Mouse (Mus musculus): ENCODE results near the gene Peli3. TPM values are rescaled to one million over a fixed set of nuclear protein-coding genes. Genes with fewer than 3 reads are reported as not detected.

The Peli3 gene
- polyA plus RNA-seq, 1 experiment, result 3.6 TPM

DNA sequence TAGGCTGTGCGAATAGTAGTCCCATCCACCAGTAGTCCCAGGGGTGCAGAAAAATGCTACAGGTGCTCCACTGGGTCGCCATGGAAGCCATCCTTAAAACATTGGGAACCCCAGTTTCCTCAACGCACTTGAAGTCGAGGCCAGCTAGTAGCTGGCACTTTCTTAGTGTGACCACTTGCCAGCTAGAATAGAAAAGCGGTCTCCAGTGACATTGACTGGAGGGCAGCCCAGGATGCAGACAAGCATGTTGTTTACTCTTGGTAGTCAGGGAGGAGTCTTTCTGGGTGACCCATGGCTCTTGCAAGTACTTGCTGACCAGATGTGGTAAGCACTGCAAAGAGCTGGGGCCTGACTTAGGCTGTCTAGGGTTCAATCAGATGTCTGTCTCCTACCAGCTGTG, 14.1 kb downstream of the Peli3 start:
- H3K27me3 ChIP-seq (replicated peaks; ENCODE audit: control insufficient read depth, insufficient read depth, low read length), result no peaks in the 10 kb centered on the region
- H3K36me3 ChIP-seq (ENCODE audit: control insufficient read depth, insufficient read depth, low read length), result no peaks in the 10 kb centered on the region
- peak; percentile 25 for DNase-seq
- no peak overlapping the region for H3K27ac ChIP-seq (ENCODE audit: insufficient read depth, low read depth, low read length)
- no peak overlapping the region for H3K4me3 ChIP-seq (ENCODE audit: insufficient read depth, low read depth, low read length)
- peaks cover 7% of the 10 kb centered on the region; the same call in 1 of the 2 replicates for H3K4me1 ChIP-seq (ENCODE audit: control insufficient read depth, insufficient read depth, low read length)
- TF ChIP-seq POLR2A (IDR thresholded peaks at IDR 0.05; ENCODE audit: low read depth, low read length) (no peak), CTCF (conservative IDR thresholded peaks at IDR 0.05; ENCODE audit: insufficient read depth, insufficient read length, low read depth, low read length) (no peak)
- 69% methylated on average over 5 of the region's 5 CpGs for WGBS

DNA sequence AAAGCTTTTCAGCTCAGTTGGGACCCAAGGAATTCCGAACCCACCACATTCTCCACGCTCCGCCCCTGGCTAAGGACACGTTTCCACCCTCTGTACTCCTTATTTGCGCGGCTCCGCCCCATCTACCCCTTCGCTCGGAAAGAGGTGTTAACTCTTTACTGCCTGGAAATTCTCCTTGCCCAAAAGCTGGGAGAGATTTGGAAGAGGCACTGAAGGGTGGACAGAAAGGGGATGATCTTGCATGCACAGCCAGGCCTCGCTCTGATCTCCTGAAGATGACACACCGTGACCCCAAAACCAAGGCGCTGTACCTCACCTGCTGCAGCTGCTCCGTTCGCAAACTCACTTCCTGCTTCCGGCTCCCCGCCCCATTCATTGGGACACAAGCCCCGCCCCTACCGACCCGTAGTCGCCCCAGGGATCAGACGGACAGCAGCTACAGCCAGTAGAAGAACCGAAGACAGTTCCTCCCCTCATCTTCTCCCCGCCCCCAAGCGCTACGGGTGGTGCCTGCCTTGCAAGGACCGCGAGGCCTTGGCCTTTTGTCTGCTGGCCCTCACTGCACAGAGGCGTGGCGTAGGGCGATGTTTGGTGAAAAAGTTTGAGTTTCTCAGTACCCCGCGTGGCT, 14.9 kb downstream of the Peli3 start, which contains the start of gene Dpp3:
TSS of gene Dpp3 (minus strand) at position 384 of the 628 bp plus-strand sequence.
- H3K4me3 ChIP-seq (ENCODE audit: insufficient read depth, low read depth, low read length), result peak within 1 kb of the TSS; percentile 68
- WGBS, result under 1% methylated on average over 32 of the region's 32 CpGs
- no peaks in the 10 kb centered on the region for H3K36me3 ChIP-seq (ENCODE audit: control insufficient read depth, insufficient read depth, low read length)
- peak; percentile 17 for TF ChIP-seq POLR2A (IDR thresholded peaks at IDR 0.05; ENCODE audit: low read depth, low read length)
- no peak for TF ChIP-seq CTCF (conservative IDR thresholded peaks at IDR 0.05; ENCODE audit: insufficient read depth, insufficient read length, low read depth, low read length)
- H3K27ac ChIP-seq (ENCODE audit: insufficient read depth, low read depth, low read length), result no peak within 1 kb of the TSS; the same call in 1 of the 2 replicates
- H3K4me1 ChIP-seq (ENCODE audit: control insufficient read depth, insufficient read depth, low read length), result peaks cover 7% of the 10 kb centered on the region; the same call in 1 of the 2 replicates
- no peaks in the 10 kb centered on the region for H3K27me3 ChIP-seq (replicated peaks; ENCODE audit: control insufficient read depth, insufficient read depth, low read length)
- DNase-seq, result peak; percentile 99

DNA sequence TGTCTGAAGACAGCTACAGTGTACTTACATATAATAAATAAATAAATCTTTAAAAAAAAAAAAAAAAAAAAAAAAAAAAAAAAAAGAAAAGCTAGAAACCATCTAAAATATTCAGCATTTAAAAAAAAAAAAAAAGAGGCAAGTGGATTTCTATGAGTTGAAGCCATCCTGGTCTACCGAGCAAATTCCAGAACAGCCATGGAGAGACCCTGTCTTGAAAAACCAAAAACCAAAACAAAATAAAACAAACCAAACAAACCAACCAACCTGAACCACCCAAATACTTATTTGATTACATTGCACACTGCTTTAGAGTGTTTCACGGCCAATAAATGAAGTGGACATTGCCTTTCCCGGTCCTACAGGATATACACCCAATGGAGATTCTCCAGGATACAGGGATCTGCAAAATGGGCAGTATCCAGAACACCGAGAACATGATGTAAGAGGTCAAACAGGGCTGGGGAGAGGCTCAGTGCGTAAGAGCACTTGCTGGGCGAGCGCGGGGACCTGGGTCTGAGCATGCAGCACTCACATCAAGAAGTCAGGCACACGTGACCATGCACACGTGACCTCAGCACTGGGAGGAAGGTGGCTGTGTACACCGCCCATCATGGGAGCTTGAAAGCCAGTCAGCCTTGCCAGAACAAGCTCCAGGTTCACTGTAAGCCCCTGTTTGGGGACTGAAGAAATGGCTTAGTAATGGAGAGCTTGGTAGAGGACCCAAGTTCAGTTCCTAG, 17.6 kb downstream of the Peli3 start:
- Histone ChIP-seq H3K27me3 (replicated peaks; ENCODE audit: control insufficient read depth, insufficient read depth, low read length) (no peaks in the 10 kb centered on the region), H3K27ac (ENCODE audit: insufficient read depth, low read depth, low read length) (no peak overlapping the region), H3K4me3 (ENCODE audit: insufficient read depth, low read depth, low read length) (no peak overlapping the region), H3K36me3 (ENCODE audit: control insufficient read depth, insufficient read depth, low read length) (0 out of 2 replicates have a peak, but pooled peaks cover 2% of the 10 kb centered on the region), H3K4me1 (ENCODE audit: control insufficient read depth, insufficient read depth, low read length) (peaks cover 7% of the 10 kb centered on the region; the same call in 1 of the 2 replicates)
- 93% methylated on average over 11 of the region's 11 CpGs for WGBS
- TF ChIP-seq POLR2A (IDR thresholded peaks at IDR 0.05; ENCODE audit: low read depth, low read length) (no peak), CTCF (conservative IDR thresholded peaks at IDR 0.05; ENCODE audit: insufficient read depth, insufficient read length, low read depth, low read length) (no peak)
- DNase-seq, result no peak

DNA sequence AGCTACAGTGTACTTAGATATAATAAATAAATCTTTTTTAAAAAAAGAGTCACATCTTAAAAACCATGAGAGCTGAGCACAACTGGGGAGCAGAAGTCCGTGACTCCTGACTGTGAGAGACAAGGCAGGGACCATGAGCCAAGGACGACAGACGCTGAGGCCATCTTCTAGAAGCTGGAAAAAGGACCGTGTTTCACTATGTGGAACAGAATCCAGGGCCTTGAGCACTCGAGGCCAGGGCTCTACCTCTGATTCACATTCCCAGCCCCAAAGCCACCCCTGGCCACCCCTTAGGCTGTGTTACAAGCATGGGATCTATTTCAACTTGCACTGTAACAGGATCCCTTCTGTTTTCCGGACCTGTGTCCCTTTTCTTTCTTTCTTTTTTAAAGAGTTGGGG, 23.3 kb downstream of the Peli3 start:
- Histone ChIP-seq H3K4me1 (ENCODE audit: control insufficient read depth, insufficient read depth, low read length) (no peaks in the 10 kb centered on the region), H3K27ac (ENCODE audit: insufficient read depth, low read depth, low read length) (no peak overlapping the region), H3K4me3 (ENCODE audit: insufficient read depth, low read depth, low read length) (no peak overlapping the region), H3K36me3 (ENCODE audit: control insufficient read depth, insufficient read depth, low read length) (peaks cover 4% of the 10 kb centered on the region; the same call in 1 of the 2 replicates), H3K27me3 (replicated peaks; ENCODE audit: control insufficient read depth, insufficient read depth, low read length) (no peaks in the 10 kb centered on the region)
- TF ChIP-seq POLR2A (IDR thresholded peaks at IDR 0.05; ENCODE audit: low read depth, low read length), result no peak
- TF ChIP-seq CTCF (conservative IDR thresholded peaks at IDR 0.05; ENCODE audit: insufficient read depth, insufficient read length, low read depth, low read length), result no peak
- no peak for DNase-seq
- WGBS, result 74% methylated on average over 6 of the region's 6 CpGs

DNA sequence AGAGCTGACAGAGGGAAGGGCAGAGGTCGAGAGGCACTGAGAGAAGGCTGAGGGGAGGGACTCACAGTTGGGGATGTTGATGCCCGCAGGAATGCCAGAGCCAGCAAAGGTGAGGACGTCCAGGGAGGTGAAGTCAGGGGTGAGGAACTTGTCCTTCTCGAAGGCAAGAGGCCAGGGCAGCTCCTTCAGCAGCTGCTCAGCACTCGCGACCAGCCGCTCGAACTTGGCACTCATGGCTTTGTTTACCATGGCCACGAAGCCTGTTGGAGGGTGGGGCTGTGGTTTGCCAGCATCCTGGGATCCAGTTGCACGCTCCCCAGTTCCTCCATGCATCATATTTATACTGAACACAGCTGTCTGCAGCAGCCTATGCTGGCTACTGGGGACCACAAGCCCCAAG, 26.1 kb downstream of the Peli3 start:
- 81% methylated on average over 10 of the region's 10 CpGs for WGBS
- Histone ChIP-seq H3K36me3 (ENCODE audit: control insufficient read depth, insufficient read depth, low read length) (peaks cover 2% of the 10 kb centered on the region; the same call in 1 of the 2 replicates), H3K4me3 (ENCODE audit: insufficient read depth, low read depth, low read length) (no peak overlapping the region), H3K4me1 (ENCODE audit: control insufficient read depth, insufficient read depth, low read length) (no peaks in the 10 kb centered on the region), H3K27ac (ENCODE audit: insufficient read depth, low read depth, low read length) (no peak overlapping the region), H3K27me3 (replicated peaks; ENCODE audit: control insufficient read depth, insufficient read depth, low read length) (no peaks in the 10 kb centered on the region)
- no peak for DNase-seq
- TF ChIP-seq CTCF (conservative IDR thresholded peaks at IDR 0.05; ENCODE audit: insufficient read depth, insufficient read length, low read depth, low read length) (no peak), POLR2A (IDR thresholded peaks at IDR 0.05; ENCODE audit: low read depth, low read length) (no peak)

DNA sequence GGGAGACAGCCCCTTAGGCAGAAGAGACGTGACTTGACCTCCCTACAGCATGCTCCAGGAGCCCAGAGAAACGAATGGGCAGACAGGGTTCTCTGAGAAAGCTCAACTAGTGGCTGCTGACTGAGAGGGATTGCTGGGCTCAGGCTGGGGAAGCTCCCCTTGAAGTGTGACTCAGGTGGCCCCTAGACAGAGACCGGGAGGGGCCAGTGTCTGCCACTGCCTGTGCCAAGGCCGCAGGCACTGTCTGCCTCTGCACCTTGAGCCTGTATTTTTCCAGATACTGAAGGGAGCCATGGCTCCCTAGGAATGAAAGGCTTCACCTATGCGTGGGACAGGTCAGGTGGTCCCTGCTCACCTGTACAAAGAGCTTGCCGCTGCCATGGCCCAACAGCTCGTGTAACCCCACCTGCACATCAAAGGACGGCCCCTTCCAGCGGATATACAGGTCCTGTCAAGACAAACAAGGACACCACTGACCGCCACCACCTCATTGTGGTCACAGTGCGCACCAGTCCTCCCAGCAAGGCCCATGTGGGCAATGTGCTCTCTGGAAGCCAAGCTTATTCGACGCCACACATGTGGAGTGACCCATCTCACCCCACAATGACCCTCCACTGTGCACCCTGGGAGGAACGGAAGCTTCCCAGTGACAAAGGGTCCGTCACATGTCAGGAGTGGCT, 26.9 kb downstream of the Peli3 start:
- TF ChIP-seq POLR2A (IDR thresholded peaks at IDR 0.05; ENCODE audit: low read depth, low read length) (no peak), CTCF (conservative IDR thresholded peaks at IDR 0.05; ENCODE audit: insufficient read depth, insufficient read length, low read depth, low read length) (no peak)
- Histone ChIP-seq H3K27me3 (replicated peaks; ENCODE audit: control insufficient read depth, insufficient read depth, low read length) (no peaks in the 10 kb centered on the region), H3K4me3 (ENCODE audit: insufficient read depth, low read depth, low read length) (no peak overlapping the region), H3K27ac (ENCODE audit: insufficient read depth, low read depth, low read length) (no peak overlapping the region), H3K36me3 (ENCODE audit: control insufficient read depth, insufficient read depth, low read length) (peaks cover 2% of the 10 kb centered on the region; the same call in 1 of the 2 replicates), H3K4me1 (ENCODE audit: control insufficient read depth, insufficient read depth, low read length) (no peaks in the 10 kb centered on the region)
- 95% methylated on average over 15 of the region's 15 CpGs for WGBS
- DNase-seq, result no peak

Measured in kidney, adult 2 months (tissue).